Mouse (Mus musculus) frontal cortex, adult 2 months (tissue): Measurements from ENCODE around the gene Dusp1. TPM values are rescaled to one million over a fixed set of nuclear protein-coding genes. Genes with fewer than 3 reads are reported as not detected.

Experiments used
- DNase-seq, 2 experiments: peaks; one replicate each; pipeline ENCODE4 v3.0.0; 2022; ENCODE audit warnings: low spot score in 1 of 2; ENCODE audit errors: extremely low spot score in 1 of 2
- polyA plus RNA-seq: library from polyadenylated mRNA; depleted of rRNA; stranded (reverse); fragments of >200 nt; gene quantifications from 2 replicates; pipeline ENCODE4 v1.2.3, GENCODE M21; 2012; rRNA removed

Dusp1 gene
- polyA plus RNA-seq, 1 experiment = 40.9 TPM

GRCm38 (mm10) chr17:26468102-26468894 lies 93.6 kb downstream of the Dusp1 start:
- DNase-seq = no peak

- DNase-seq = no peak
Measured at GRCm38 (mm10) chr17:26467619-26468018, 94.3 kb downstream of the Dusp1 start.

- peak; percentile 35 to 89 for DNase-seq
Measured at GRCm38 (mm10) chr17:26466741-26467150, 95.2 kb downstream of the Dusp1 start.

GRCm38 (mm10) chr17:26464972-26465371 lies 97.0 kb downstream of the Dusp1 start:
- DNase-seq = no peak

GRCm38 (mm10) chr17:26464481-26464880 lies 97.4 kb downstream of the Dusp1 start:
- DNase-seq = no peak

- no peak for DNase-seq
Measured at GRCm38 (mm10) chr17:26463984-26464383, 97.9 kb downstream of the Dusp1 start.

GRCm38 (mm10) chr17:26463432-26463831 lies 98.5 kb downstream of the Dusp1 start:
- DNase-seq = no peak

GRCm38 (mm10) chr17:26462634-26463170 lies 99.2 kb downstream of the Dusp1 start:
- peak; percentile 28 to 89 for DNase-seq

- no peak for DNase-seq
Measured at GRCm38 (mm10) chr17:26458049-26458448, 103.9 kb downstream of the Dusp1 start.

GRCm38 (mm10) chr17:26457506-26457905 lies 104.4 kb downstream of the Dusp1 start:
- no peak for DNase-seq

Other genes with a start within 250 kb of the Dusp1 start
- 60.4 and 66.5 TPM in 2 replicates for gene Neurl1b, start 147.3 kb downstream of the Dusp1 start, polyA plus RNA-seq
- gene Ergic1, start 639 bp downstream of the Dusp1 start, polyA plus RNA-seq = 123 and 134 TPM in 2 replicates
- gene Atp6v0e, start 101.1 kb upstream of the Dusp1 start, polyA plus RNA-seq = 80.3 and 80.9 TPM in 2 replicates
- gene Crebrf, start 153.5 kb upstream of the Dusp1 start, polyA plus RNA-seq = 16.4 and 17.6 TPM in 2 replicates
- 43.1 and 47.8 TPM in 2 replicates for gene Bnip1, start 218.9 kb upstream of the Dusp1 start, polyA plus RNA-seq